Mouse (Mus musculus) spleen, embryonic (tissue): ENCODE data around the gene Ankrd27.

ENCODE experiments used
- CTCF ChIA-PET: fragments of 350-600 bp; sonication (Branson Sonifier 250); formaldehyde crosslinking; loops from one replicate; lab custom pipeline; 2022; lab: Charles Lee

Ankrd27 gene

DNA sequence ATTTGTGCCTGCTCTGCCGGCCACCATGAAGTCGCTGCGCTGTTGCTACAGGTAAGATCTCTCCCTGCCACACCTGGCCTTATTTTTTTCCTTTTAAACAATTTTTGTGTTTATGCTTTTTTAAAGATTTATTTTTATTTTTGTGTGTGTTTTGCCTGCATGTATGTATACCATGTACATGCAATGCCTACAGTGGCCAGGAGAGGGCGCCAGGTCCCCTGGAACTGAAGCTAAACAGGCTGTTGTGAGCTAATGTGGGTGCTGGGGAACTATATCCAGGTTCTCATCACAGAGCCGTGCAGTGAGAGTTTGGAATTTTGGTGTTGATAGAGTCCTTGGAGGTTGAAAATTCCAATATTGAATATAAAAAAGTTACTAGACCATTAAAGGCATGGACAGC lies 42.5 kb downstream of the Ankrd27 start:
- CTCF ChIA-PET, result interaction anchor here (0.6 to 0.9 kb wide), 3 partner anchors 8 to 976 kb away, joined by 3 to 8 read pairs (median 6); no protein-coding TSS in a partner anchor

DNA sequence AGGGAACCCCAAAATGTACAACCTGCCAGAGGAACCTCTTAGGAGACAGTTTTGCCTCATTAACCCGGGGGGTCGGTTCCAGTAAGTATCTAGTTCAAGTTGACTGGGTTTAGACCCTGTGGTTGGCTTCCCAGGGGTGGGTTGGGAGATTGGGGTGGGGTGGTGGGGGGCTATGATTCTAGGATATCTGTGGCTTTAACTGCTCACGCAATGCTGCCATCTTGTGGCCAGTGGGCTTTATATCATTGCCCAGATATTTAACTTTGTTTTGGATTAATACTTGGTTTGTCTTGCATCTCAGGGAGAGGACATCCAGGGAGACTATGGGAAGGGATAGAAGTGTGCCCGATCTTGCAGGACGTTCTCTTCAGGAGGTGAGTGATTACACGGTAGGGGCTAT lies 50.2 kb downstream of the Ankrd27 start:
- CTCF ChIA-PET, result no interaction called here

DNA sequence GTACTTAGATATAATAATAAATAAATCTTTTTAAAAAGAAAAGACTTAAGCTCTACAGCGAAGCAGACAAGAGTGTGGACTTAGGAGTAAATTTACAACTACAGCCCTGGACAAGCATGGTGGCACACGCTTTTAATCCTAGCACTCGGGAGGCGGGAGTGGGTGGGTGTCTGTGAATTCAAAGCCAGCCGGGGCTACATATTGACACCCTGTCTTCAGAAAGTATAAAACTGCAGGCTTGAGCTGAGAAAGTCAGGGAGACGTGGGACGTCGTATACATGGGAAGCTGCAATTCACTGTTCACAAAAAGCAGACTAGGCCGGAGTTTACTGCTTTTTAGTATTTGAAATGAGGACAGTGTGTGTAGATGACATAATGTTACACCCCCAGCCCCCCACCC lies 50.8 kb downstream of the Ankrd27 start:
- CTCF ChIA-PET, result no interaction called here

GRCm38 (mm10) chr7:35640072-35640471 lies 54.0 kb downstream of the Ankrd27 start:
- CTCF ChIA-PET, result no interaction called here

- CTCF ChIA-PET, result no interaction called here
Measured at GRCm38 (mm10) chr7:35646317-35647081, 60.5 kb downstream of the Ankrd27 start.

DNA sequence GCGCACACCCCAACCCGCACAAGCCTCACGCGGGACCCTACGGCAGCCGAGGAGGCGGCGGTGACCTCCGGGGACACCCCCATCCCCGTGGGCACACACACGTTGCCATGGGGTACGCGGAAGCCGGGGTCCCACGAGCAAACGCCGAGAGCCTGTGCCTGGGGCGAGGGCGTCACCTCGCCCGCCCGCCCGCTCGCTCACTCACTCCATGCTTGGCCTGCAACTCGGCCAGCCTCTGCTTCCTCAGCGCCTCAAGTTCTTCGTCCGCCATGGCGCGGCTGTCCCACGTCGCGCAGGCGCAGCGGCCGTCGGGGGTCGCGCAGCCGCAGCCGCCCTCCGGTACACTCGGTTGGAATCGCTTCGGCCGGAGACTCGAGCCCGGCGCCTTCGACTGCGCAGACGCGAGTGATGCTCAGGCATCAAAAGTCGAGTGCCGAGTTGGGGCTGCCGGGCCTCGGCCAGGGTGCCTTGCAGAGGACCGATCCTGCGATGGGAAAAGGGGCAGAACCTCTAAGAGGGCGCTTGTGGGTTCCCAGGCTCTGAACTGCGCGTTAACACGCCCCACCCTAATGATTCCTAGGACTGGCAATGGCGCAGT lies 61.2 kb downstream of the Ankrd27 start, which contains the start of gene Pdcd5:
Gene Pdcd5, minus strand, starts transcription at position 421 of the 598 bp plus-strand sequence.
- CTCF ChIA-PET, result no interaction called here

- CTCF ChIA-PET, result no interaction called here
Measured at GRCm38 (mm10) chr7:35648239-35649069, 62.4 kb downstream of the Ankrd27 start.

GRCm38 (mm10) chr7:35649071-35649470 lies 63.0 kb downstream of the Ankrd27 start:
- CTCF ChIA-PET, result no interaction called here

- CTCF ChIA-PET, result no interaction called here
Measured at GRCm38 (mm10) chr7:35650716-35651410, 64.8 kb downstream of the Ankrd27 start.

DNA sequence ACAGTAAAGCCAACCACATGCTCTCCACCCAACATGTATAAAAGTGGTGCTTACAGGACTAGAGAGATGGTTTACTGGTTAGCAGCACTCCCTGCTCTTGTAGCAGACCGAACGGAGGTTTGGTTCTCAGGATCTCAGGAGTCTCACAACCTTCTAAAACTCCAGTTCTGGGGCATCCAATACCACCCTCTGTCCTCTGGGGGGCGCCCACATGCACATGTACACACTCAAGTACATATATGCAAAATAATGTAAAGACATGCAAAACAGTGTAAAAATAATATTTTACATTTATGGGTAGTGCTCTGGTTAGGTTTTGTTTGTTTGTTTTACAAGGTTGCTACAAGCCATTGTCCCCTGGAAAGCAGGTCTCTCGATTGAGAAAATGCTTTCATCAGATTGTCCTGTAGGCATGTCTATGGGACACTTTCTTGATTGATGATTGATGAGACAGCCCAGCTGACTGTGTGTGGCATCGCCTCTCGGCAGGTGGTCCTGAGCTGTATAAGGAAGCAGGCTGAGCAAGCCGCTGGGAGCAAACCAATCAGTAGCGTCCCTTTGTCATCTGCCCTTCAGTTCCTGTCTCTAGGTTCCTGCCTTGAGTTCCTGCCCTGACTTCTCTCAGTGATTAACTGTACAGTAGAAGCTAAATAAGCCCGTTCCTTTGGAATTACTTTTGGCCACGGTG lies 65.7 kb downstream of the Ankrd27 start:
- CTCF ChIA-PET, result no interaction called here

DNA sequence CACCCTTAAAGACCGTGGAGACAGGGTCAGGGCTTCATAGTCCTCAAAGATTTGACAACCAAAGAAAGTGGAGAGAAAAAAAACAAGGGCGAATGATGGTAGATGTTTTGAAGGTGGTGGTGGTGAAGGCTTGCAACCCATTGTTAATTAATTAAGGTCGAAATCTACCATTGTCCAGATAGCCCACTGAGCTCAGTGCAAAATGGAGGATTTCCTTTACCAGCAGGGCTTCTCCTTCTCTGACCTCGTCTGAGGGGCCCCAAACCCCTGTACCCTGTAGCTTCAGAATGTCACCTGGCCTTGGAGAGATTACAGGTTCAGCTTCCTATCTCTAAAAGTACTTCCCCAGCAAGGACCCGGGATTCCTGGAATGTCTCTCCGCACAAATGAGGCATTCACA lies 71.8 kb downstream of the Ankrd27 start:
- CTCF ChIA-PET, result no interaction called here

GRCm38 (mm10) chr7:35659173-35659572 lies 73.1 kb downstream of the Ankrd27 start:
- CTCF ChIA-PET, result interaction anchor here (0.8 kb wide), 1 partner anchor 1321 kb away, joined by 6 read pairs; no protein-coding TSS in a partner anchor

- CTCF ChIA-PET, result no interaction called here
Measured at GRCm38 (mm10) chr7:35663790-35664376, 77.8 kb downstream of the Ankrd27 start.

DNA sequence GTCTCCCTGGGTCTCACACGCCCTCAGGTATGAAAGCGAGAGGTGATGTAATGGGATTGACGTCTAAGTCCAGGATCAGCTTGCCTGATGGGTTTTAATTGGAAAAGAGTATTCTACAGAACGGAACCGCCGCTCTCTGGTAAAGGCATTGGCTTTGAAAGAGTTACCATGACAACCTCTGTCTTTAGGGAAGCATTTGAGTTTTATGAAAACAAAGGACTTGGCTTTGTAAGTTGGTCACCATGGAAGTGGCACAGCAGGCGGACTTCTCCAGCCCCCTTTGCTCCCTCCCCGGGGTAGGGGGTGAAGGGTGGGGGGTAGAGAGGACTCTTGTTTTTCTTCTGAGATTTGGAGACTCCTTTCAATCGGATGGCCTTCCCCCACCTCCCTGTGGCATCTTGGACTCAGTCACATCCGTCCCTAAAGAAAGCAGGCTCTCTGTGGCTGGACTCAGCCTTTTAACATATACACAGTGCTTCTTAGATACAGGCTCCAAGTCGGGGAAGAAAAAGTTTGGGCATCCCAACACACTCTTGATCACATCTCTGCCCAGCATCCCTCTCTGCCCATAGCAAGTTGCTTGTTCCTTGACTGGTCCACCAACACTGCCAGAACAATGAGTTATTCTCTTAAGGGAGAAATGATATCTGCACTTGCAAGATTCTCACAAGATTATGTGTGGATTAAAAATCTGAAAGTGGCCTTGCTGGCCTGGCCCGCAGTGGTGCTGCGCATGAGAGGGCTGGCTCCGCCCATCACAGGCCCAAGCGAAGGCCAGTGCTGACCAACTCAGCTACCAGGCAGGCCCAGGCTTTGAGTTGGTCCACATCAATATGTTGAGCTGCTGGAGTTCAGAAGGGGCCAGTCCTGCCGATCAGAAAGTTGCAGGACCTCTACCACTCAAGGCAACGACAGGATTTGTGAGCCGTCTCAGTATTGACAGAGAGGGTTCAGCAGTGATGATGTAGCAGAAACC lies 82.3 kb downstream of the Ankrd27 start:
- CTCF ChIA-PET, result no interaction called here

- CTCF ChIA-PET, result no interaction called here
Measured at GRCm38 (mm10) chr7:35678976-35679375, 92.9 kb downstream of the Ankrd27 start.

DNA sequence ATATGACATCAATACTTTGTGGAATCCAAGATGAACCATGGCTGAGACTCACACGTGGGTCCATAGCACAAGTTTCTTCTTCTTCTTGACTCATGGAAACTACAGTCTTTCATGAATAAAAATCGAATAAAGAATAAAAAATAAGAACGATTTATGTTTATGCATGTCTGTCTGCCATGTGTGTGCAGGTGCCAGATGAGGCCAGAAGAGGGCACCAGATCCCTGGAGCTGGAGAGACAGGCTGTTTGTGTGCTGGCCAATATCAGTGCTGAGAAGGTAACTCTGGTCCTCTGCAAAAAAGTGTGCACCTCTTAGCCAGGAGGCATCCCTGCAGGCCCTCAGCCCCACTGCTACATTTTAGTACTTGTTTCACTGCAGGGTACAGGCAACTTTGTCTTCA lies 95.5 kb downstream of the Ankrd27 start:
- CTCF ChIA-PET, result no interaction called here

DNA sequence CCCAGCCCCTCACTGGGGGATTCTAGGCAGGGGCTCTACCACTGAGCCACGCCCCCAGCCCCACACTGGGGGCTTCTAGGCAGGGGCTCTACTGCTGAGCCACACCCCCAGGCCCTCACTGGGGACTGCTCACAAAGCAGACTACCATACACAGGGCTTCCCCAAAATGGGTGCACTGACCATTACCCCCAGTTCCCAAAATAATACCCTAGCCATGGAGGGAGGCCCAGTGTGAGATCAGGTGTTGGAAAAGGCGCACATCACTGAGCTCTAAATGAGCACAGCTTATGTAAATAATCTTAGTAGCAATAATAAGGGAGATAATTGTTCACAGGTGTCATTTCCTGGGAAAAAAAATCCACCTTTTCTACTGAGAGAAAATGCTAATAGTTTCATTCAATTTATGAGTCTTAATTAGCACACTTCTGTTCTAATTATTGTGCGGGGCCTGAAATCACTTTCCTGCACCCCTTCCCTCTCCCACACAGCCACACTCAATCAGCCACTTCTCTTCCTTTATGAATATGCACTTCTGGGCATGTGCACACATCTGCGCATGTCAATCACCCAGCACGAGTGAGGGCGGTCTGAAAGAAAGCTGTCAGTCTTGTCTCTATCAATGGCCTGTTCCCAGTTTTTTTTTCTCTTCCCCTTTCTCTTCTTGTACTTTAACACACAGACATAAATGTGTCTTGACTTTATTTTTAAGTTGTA lies 97.5 kb downstream of the Ankrd27 start:
- CTCF ChIA-PET, result no interaction called here

DNA sequence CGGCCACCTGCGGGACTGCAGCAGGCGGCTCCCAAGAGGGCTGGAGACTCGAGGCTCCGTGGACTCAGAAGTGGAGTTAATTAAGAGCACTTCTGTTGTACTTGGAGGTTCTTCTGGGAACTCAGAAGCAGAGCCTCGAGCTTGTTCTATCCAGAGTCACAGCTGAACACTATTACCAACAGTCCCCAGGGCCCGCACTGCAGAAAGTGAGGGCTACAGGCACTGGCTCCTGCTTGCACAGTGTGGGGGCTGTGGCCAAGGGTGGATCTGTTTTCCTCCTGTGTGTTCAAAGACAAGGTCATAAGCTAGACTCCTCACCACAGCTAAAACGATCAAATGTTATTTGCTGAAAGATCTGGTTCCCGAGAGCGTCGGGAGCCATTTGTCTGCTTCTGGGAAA lies 100.2 kb downstream of the Ankrd27 start:
- CTCF ChIA-PET, result no interaction called here

DNA sequence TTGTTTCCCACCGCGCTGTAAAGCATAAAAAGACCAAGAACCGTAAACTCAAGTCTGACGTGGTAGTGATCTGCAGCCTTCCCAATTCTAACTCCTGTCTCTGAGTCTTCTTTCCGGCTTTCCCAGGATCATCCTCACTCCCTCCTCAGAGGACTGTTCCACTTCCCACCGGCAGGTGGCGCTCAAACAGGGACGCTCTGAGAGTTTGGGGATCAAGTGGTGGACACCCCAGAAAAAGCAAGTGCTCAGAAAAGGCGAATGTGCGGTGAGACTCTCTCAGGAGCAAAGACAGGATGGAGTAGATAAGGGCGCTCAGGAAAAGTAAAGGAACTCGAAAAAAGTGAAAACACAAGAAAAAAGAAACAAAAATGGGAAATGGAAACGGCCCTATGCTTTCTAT lies 100.7 kb downstream of the Ankrd27 start:
- CTCF ChIA-PET, result no interaction called here
